Comparison of ENCODE assay signal across 8 mouse cellular contexts in the genomic region with DNA sequence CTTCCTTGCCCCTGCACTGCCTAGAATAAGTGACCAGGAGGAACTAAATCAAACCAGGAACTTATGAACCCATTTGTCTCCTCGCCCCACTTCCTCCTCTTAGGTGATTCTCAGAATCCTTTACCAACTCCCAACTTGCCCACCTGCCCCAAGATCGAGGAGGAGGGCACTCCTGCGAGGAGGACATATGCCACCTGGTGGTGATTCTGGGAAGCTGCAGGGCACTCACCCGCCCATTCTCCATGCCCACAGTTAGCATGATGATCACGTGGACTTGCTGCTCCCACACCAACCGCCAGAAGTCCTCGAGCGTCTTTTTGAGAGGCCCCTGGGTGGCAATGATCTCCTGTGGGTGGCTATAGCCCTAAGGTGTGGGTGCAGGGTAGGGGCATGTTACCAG. TPM values are rescaled to one million over a fixed set of nuclear protein-coding genes. Genes with fewer than 3 reads are reported as not detected.
A peak's percentile ranks its signal among the peaks of the same experiment; 100 is the strongest.
DNase-seq lines count a peak whose midpoint lies in the region.

No protein-coding gene starts in this region.

- peak; percentile 52 for DNase-seq in adrenal gland, adult 2 months
- DNase-seq in adrenal gland, adult 8-10 months: no peak
- DNase-seq in right cerebral cortex, adult 18-20 months: peak; percentile 40
- DNase-seq in right cerebral cortex, postnatal 10 days (ENCODE audit: low spot score in 2 of 2): no peak
- DNase-seq in embryo, embryonic 10 days (ENCODE audit: low spot score): peak; percentile 68
- DNase-seq in kidney, postnatal 10 days: peak; percentile 58
- peak; percentile 73 for DNase-seq in mesoderm, embryonic 11.5 days (ENCODE audit: low read depth, low spot score)
- DNase-seq in thymus, postnatal 0 days (ENCODE audit: low spot score): peak; percentile 81

RNA-seq across cellular contexts. Expression of gene Lgr6, which starts 7.6 kb away (rescaled TPM):
- total RNA-seq in adrenal gland, adult 2 months (2021): 1 to 10 TPM; 2.0 to 3.6 TPM
- polyA plus RNA-seq in adrenal gland, adult 2 months (2012; rRNA removed): 1.1 and 1.8 TPM in 2 replicates
- total RNA-seq in adrenal gland, adult 8-10 months (2022): 1 to 10 TPM in 2 of 4 experiments, under 1 TPM in 2; 0.40 to 2.2 (median 1.1) TPM
- polyA plus RNA-seq in thymus, postnatal 0 days (2015; fragmentation: Nextera tagmentation; extraction: Ambion mirVana): 0.12 and 0.31 TPM in 2 replicates

RNA-seq across cellular contexts. Expression of gene Ptpn7, which starts 19.8 kb away (rescaled TPM):
- total RNA-seq in adrenal gland, adult 2 months (2021): 1 to 10 TPM; 1.6 to 1.8 TPM
- polyA plus RNA-seq in adrenal gland, adult 2 months (2012; rRNA removed): 2.6 and 2.7 TPM in 2 replicates
- 1 to 10 TPM; 1.4 to 1.5 (median 1.4) TPM for total RNA-seq in adrenal gland, adult 8-10 months (2022)
- 108 and 118 TPM in 2 replicates for polyA plus RNA-seq in thymus, postnatal 0 days (2015; fragmentation: Nextera tagmentation; extraction: Ambion mirVana)

RNA-seq across cellular contexts. Expression of gene Arl8a, which starts 34.0 kb away (rescaled TPM):
- 10 to 100 TPM; 59.4 to 62.2 TPM for total RNA-seq in adrenal gland, adult 2 months (2021)
- 41.5 and 43.2 TPM in 2 replicates for polyA plus RNA-seq in adrenal gland, adult 2 months (2012; rRNA removed)
- total RNA-seq in adrenal gland, adult 8-10 months (2022): 10 to 100 TPM; 57.5 to 77.4 (median 68.5) TPM
- 32.6 and 34.8 TPM in 2 replicates for polyA plus RNA-seq in thymus, postnatal 0 days (2015; fragmentation: Nextera tagmentation; extraction: Ambion mirVana)

RNA-seq across cellular contexts. Expression of gene Gpr37l1, which starts 54.8 kb away (rescaled TPM):
- total RNA-seq in adrenal gland, adult 2 months (2021): 1 to 10 TPM in 1 of 2 experiments, under 1 TPM in 1; 0.61 to 2.2 TPM
- 2.3 and 3.0 TPM in 2 replicates for polyA plus RNA-seq in adrenal gland, adult 2 months (2012; rRNA removed)
- total RNA-seq in adrenal gland, adult 8-10 months (2022): 1 to 10 TPM in 3 of 4 experiments, under 1 TPM in 1; 0.80 to 1.9 (median 1.3) TPM
- polyA plus RNA-seq in thymus, postnatal 0 days (2015; fragmentation: Nextera tagmentation; extraction: Ambion mirVana): 0.09 and 0.13 TPM in 2 replicates

Comparison
In these comparisons a context has a peak if more than half of its experiments do, and no peak if none do; other contexts are left out.
1. DNase-seq: peak in adrenal gland, adult 2 months (single experiment), right cerebral cortex, adult 18-20 months (single experiment), embryo, embryonic 10 days (single experiment), kidney, postnatal 10 days (single experiment), mesoderm, embryonic 11.5 days (single experiment) and thymus, postnatal 0 days (single experiment); none in adrenal gland, adult 8-10 months (single experiment) and right cerebral cortex, postnatal 10 days (0 of 2).